Mouse (Mus musculus): ENCODE results near the gene Kmt2a.
A peak's percentile ranks its signal among the peaks of the same experiment; 100 is the strongest.

The Kmt2a gene

GRCm38 (mm10) chr9:44817522-44817921 is 63.6 kb downstream of the Kmt2a start:
- DNase-seq: no peak

- DNase-seq: no peak
Measured at GRCm38 (mm10) chr9:44814179-44814578, 66.9 kb downstream of the Kmt2a start.

GRCm38 (mm10) chr9:44810316-44810715 is 70.8 kb downstream of the Kmt2a start:
- no peak for DNase-seq

- no peak for DNase-seq
Measured at GRCm38 (mm10) chr9:44807778-44808177, 73.3 kb downstream of the Kmt2a start.

GRCm38 (mm10) chr9:44807141-44807540 is 74.0 kb downstream of the Kmt2a start:
- DNase-seq: no peak

- DNase-seq: no peak
Measured at GRCm38 (mm10) chr9:44805536-44805935, 75.6 kb downstream of the Kmt2a start.

GRCm38 (mm10) chr9:44804678-44805077 is 76.4 kb downstream of the Kmt2a start:
- no peak for DNase-seq

GRCm38 (mm10) chr9:44802808-44803450 is 78.2 kb downstream of the Kmt2a start, which contains the start of gene Ttc36:
TSS of gene Ttc36 (minus strand) at chr9:44803072.
- DNase-seq: no peak

GRCm38 (mm10) chr9:44801669-44802068 is 79.4 kb downstream of the Kmt2a start:
- DNase-seq: no peak

- no peak for DNase-seq
Measured at GRCm38 (mm10) chr9:44799958-44800324, 81.2 kb downstream of the Kmt2a start.

GRCm38 (mm10) chr9:44799102-44799957 is 81.8 kb downstream of the Kmt2a start, which contains the start of gene Tmem25:
TSS of gene Tmem25 (minus strand) at chr9:44799307.
- DNase-seq: peak; percentile 96 to 97

GRCm38 (mm10) chr9:44798298-44798697 is 82.8 kb downstream of the Kmt2a start:
- DNase-seq: peak in 1 of 2 experiments; percentile 42

- DNase-seq: no peak
Measured at GRCm38 (mm10) chr9:44792842-44793241, 88.3 kb downstream of the Kmt2a start.

GRCm38 (mm10) chr9:44772750-44773651 is 108.1 kb downstream of the Kmt2a start:
- peak; percentile 96 to 97 for DNase-seq

GRCm38 (mm10) chr9:44772392-44772749 is 108.7 kb downstream of the Kmt2a start:
- DNase-seq: no peak

- DNase-seq: no peak
Measured at GRCm38 (mm10) chr9:44771376-44771775, 109.7 kb downstream of the Kmt2a start.

GRCm38 (mm10) chr9:44768029-44768394 is 113.1 kb downstream of the Kmt2a start:
- peak in 1 of 2 experiments; percentile 20 for DNase-seq

GRCm38 (mm10) chr9:44767101-44768028 is 113.7 kb downstream of the Kmt2a start, which contains the start of the genes Arcn1 and Ift46:
TSS of gene Arcn1 (minus strand) at chr9:44767845.
TSS of gene Ift46 (plus strand) at chr9:44767908.
- peak; percentile 93 to 94 for DNase-seq

GRCm38 (mm10) chr9:44760873-44761272 is 120.2 kb downstream of the Kmt2a start:
- no peak for DNase-seq

Measured in cerebellum, postnatal 10 days (tissue).